Mouse (Mus musculus): ENCODE data around the gene Pitx2. TPM values are rescaled to one million over a fixed set of nuclear protein-coding genes. Genes with fewer than 3 reads are reported as not detected.

Gene Pitx2
- polyA plus RNA-seq, 1 experiment = 0.26 TPM

GRCm38 (mm10) chr3:129220086-129220670 is 20.5 kb downstream of the Pitx2 start:
- Histone ChIP-seq H3K27me3 (ENCODE audit: control insufficient read depth, insufficient read depth, low read length) (peaks cover 40% of the 10 kb centered on the region), H3K4me1 (replicated peaks; ENCODE audit: control insufficient read depth, insufficient read depth, low read length) (no peaks in the 10 kb centered on the region; the same call in 1 of the 2 replicates), H3K27ac (ENCODE audit: control insufficient read depth, insufficient read depth, low read length) (no peak overlapping the region), H3K4me3 (ENCODE audit: control insufficient read depth, insufficient read depth, low read length) (no peak overlapping the region), H3K36me3 (ENCODE audit: control insufficient read depth, insufficient read depth, low read length) (no peaks in the 10 kb centered on the region)
- no peak for TF ChIP-seq POLR2A (IDR thresholded peaks at IDR 0.05; ENCODE audit: control insufficient read depth, extremely low read depth, insufficient read depth, low read length, poor library complexity)
- TF ChIP-seq CTCF (IDR thresholded peaks at IDR 0.05; ENCODE audit: borderline replicate concordance, control insufficient read depth, extremely low read depth, insufficient read depth, low read length, poor library complexity) = no peak
- DNase-seq = no peak
- 20% methylated on average over 7 of the region's 7 CpGs for WGBS

- DNase-seq = no peak
- Histone ChIP-seq H3K27me3 (ENCODE audit: control insufficient read depth, insufficient read depth, low read length) (peaks cover 38% of the 10 kb centered on the region), H3K36me3 (ENCODE audit: control insufficient read depth, insufficient read depth, low read length) (no peaks in the 10 kb centered on the region), H3K4me1 (replicated peaks; ENCODE audit: control insufficient read depth, insufficient read depth, low read length) (no peaks in the 10 kb centered on the region), H3K27ac (ENCODE audit: control insufficient read depth, insufficient read depth, low read length) (no peak overlapping the region), H3K4me3 (ENCODE audit: control insufficient read depth, insufficient read depth, low read length) (no peak overlapping the region)
- TF ChIP-seq POLR2A (IDR thresholded peaks at IDR 0.05; ENCODE audit: control insufficient read depth, extremely low read depth, insufficient read depth, low read length, poor library complexity) = no peak
- no peak for TF ChIP-seq CTCF (IDR thresholded peaks at IDR 0.05; ENCODE audit: borderline replicate concordance, control insufficient read depth, extremely low read depth, insufficient read depth, low read length, poor library complexity)
- 14% methylated on average over 24 of the region's 24 CpGs for WGBS
These were observed 21.2 kb downstream of the Pitx2 start for GRCm38 (mm10) chr3:129220681-129221379.

- DNase-seq = no peak
- 29% methylated on average over 24 of the region's 27 CpGs for WGBS
- TF ChIP-seq CTCF (IDR thresholded peaks at IDR 0.05; ENCODE audit: borderline replicate concordance, control insufficient read depth, extremely low read depth, insufficient read depth, low read length, poor library complexity) = no peak
- no peak for TF ChIP-seq POLR2A (IDR thresholded peaks at IDR 0.05; ENCODE audit: control insufficient read depth, extremely low read depth, insufficient read depth, low read length, poor library complexity)
- Histone ChIP-seq H3K27me3 (ENCODE audit: control insufficient read depth, insufficient read depth, low read length) (peaks cover 35% of the 10 kb centered on the region), H3K4me1 (replicated peaks; ENCODE audit: control insufficient read depth, insufficient read depth, low read length) (no peaks in the 10 kb centered on the region), H3K4me3 (ENCODE audit: control insufficient read depth, insufficient read depth, low read length) (no peak overlapping the region), H3K27ac (ENCODE audit: control insufficient read depth, insufficient read depth, low read length) (no peak overlapping the region), H3K36me3 (ENCODE audit: control insufficient read depth, insufficient read depth, low read length) (no peaks in the 10 kb centered on the region)
These were observed 21.9 kb downstream of the Pitx2 start for GRCm38 (mm10) chr3:129221380-129222260.

- DNase-seq = no peak
- no peak overlapping the region for H3K4me3 ChIP-seq (ENCODE audit: control insufficient read depth, insufficient read depth, low read length)
- no peaks in the 10 kb centered on the region for H3K36me3 ChIP-seq (ENCODE audit: control insufficient read depth, insufficient read depth, low read length)
- TF ChIP-seq POLR2A (IDR thresholded peaks at IDR 0.05; ENCODE audit: control insufficient read depth, extremely low read depth, insufficient read depth, low read length, poor library complexity) = no peak
- TF ChIP-seq CTCF (IDR thresholded peaks at IDR 0.05; ENCODE audit: borderline replicate concordance, control insufficient read depth, extremely low read depth, insufficient read depth, low read length, poor library complexity) = no peak
- peaks cover 30% of the 10 kb centered on the region for H3K27me3 ChIP-seq (ENCODE audit: control insufficient read depth, insufficient read depth, low read length)
- H3K27ac ChIP-seq (ENCODE audit: control insufficient read depth, insufficient read depth, low read length) = no peak overlapping the region
- WGBS = 13% methylated on average over 21 of the region's 21 CpGs
- H3K4me1 ChIP-seq (replicated peaks; ENCODE audit: control insufficient read depth, insufficient read depth, low read length) = no peaks in the 10 kb centered on the region
These were observed 23.0 kb downstream of the Pitx2 start for GRCm38 (mm10) chr3:129222448-129223290.

- peaks cover 27% of the 10 kb centered on the region for H3K27me3 ChIP-seq (ENCODE audit: control insufficient read depth, insufficient read depth, low read length)
- H3K4me1 ChIP-seq (replicated peaks; ENCODE audit: control insufficient read depth, insufficient read depth, low read length) = no peaks in the 10 kb centered on the region
- H3K36me3 ChIP-seq (ENCODE audit: control insufficient read depth, insufficient read depth, low read length) = no peaks in the 10 kb centered on the region
- H3K27ac ChIP-seq (ENCODE audit: control insufficient read depth, insufficient read depth, low read length) = no peak overlapping the region
- no peak for TF ChIP-seq CTCF (IDR thresholded peaks at IDR 0.05; ENCODE audit: borderline replicate concordance, control insufficient read depth, extremely low read depth, insufficient read depth, low read length, poor library complexity)
- no peak for TF ChIP-seq POLR2A (IDR thresholded peaks at IDR 0.05; ENCODE audit: control insufficient read depth, extremely low read depth, insufficient read depth, low read length, poor library complexity)
- H3K4me3 ChIP-seq (ENCODE audit: control insufficient read depth, insufficient read depth, low read length) = no peak overlapping the region
- WGBS = 6% methylated on average over 6 of the region's 6 CpGs
- no peak for DNase-seq
These were observed 23.7 kb downstream of the Pitx2 start for GRCm38 (mm10) chr3:129223401-129223800.
